Mouse (Mus musculus) bone marrow, adult 2 months (tissue): ENCODE results near the gene Trnp1. TPM values are rescaled to one million over a fixed set of nuclear protein-coding genes. Genes with fewer than 3 reads are reported as not detected.

Source experiments
- H3K27ac ChIP-seq: fragments of 200-500 bp; 2 replicates; pipeline ENCODE4 v1.5.1; 2012; ENCODE audit warnings: low read depth, mild to moderate bottlenecking, control low read depth, inconsistent platforms, low read length; ENCODE audit not compliant: control insufficient read depth, poor library complexity, insufficient read depth
- H3K4me1 ChIP-seq: fragments of 200-500 bp; 2 replicates; pipeline ENCODE4 v1.6.1; 2011; ENCODE audit warnings: low read length; ENCODE audit not compliant: control insufficient read depth, insufficient read depth
- H3K4me3 ChIP-seq: fragments of 200-500 bp; replicated peaks from 2 replicates; pipeline ENCODE3; 2011; ENCODE audit warnings: mild to moderate bottlenecking, low read depth, low read length, control low read depth; ENCODE audit not compliant: control insufficient read depth
- CTCF ChIP-seq: fragments of 200-500 bp; IDR thresholded peaks from 2 replicates; pipeline ENCODE4 v1.5.1; 2011; ENCODE audit warnings: low read length, control low read depth; ENCODE audit not compliant: control insufficient read depth, insufficient read depth
- POLR2A ChIP-seq: fragments of 200-500 bp; IDR thresholded peaks from 2 replicates; pipeline ENCODE4 v1.6.1; 2011; ENCODE audit warnings: low read depth, mild to moderate bottlenecking, control low read depth, low read length, borderline replicate concordance; ENCODE audit not compliant: control insufficient read depth
- whole genome bisulfite sequencing: fragments of 180-500 bp; shearing (Covaris S2); methylation state at CpG from one replicate; pipeline ENCODE4 v1.1.7; 2018; 5-methylcytosine and 5-hydroxymethylcytosine counted together
- polyA plus RNA-seq: library from polyadenylated mRNA; stranded (reverse); fragments of >200 nt; gene quantifications from 2 replicates; pipeline ENCODE4 v1.2.4, GENCODE M21; 2011; ENCODE audit warnings: low replicate concordance; ENCODE audit not compliant: missing spikeins, insufficient read depth, insufficient read length

The Trnp1 gene
- polyA plus RNA-seq, 1 experiment, result 3.9 TPM

DNA sequence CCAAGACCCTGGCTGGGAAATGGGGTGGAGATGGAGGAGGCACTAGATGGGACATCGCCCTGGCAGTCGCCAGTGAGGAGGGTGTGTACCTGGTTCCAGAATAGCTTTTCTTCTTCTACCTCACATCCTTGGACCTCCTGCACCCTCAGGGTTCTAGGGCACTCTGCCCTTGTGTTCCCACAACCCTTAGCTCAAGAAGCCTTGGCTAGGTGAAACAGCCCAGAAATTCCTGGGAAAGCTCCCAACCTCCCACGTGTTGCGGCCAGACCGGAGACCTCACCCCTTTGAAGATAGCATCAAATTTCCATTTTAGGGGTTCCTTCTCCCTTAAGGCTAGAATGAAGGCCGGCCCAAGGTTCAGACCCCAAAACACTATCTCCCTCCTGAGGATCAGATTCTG is 17.6 kb downstream of the Trnp1 start:
- no peak overlapping the region for H3K27ac ChIP-seq
- TF ChIP-seq CTCF (no peak), POLR2A (no peak)

DNA sequence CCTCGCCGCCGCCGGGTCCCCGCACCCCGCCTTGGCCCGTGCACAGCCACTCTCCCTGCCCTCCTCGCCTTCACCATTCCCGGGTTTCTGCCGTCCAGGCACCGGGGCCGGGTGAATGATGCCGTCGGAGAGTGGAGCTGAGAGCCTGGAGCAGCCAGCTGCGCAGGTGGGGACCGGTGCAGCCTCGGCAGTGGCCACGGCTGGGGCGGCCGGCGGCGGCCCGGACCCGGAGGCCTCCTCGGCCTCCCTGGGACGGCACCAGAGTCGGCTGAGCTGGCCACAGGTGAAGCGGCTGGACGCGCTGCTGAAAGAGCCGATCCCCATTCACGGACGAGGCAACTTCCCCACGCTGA is 18.2 kb downstream of the Trnp1 start:
- H3K4me1 ChIP-seq, result no peaks in the 10 kb centered on the region; the same call in 1 of the 2 replicates
- H3K4me3 ChIP-seq, result peak overlapping the region; percentile 35
- TF ChIP-seq POLR2A, result 0 out of 2 replicates have a peak, but pooled peaks have one; percentile 18
- TF ChIP-seq CTCF, result no peak
- no peak overlapping the region for H3K27ac ChIP-seq
- 2% methylated on average over 34 of the region's 34 CpGs for WGBS

More for the DNA sequence above, 17.6 kb downstream of the Trnp1 start:
- Histone ChIP-seq H3K4me1 (no peaks in the 10 kb centered on the region; the same call in 1 of the 2 replicates), H3K4me3 (no peak overlapping the region)
- WGBS, result 61% methylated on average over 6 of the region's 6 CpGs

DNA sequence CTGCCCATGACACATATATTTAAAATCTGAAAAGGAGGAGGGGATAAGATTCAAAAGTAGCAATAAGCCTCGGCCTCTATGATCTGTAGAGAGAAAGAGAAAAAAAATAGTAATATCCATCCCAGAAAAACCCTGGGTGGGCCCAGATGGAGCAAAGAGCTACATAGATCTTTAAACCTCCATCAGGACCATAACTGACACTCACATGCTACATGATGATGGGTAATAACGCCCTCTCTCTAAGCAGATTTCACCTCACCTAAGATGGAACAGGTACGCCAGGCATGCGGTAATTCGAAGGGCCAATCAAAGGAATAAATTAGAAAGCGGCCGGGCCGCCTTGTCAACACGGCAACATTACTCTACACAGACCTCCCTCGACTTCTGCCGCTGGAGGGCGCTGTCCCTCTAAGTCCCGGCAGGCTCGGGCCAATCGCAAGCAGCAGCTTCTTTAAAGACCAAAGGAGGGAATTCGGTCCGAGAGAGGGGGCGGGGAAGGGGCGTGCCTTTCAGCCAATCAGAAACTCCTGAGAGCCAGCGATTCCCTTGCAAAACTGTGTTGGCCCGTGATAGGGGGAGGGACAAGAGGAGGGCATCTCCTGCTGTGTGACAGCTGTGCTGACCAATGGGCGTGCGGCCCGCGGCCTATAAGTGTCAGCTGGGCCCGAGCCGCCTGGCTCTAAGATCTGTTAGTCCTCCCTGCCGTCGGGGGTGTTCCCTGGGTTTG is 18.7 kb downstream of the Trnp1 start, which contains the start of gene Tent5b:
Tent5b (plus strand) TSS at position 675 of the 727 bp plus-strand sequence.
- TF ChIP-seq CTCF, result peak; percentile 72
- 0 out of 2 replicates have a peak, but pooled peaks have one; percentile 23 for TF ChIP-seq POLR2A
- Histone ChIP-seq H3K27ac (no peak within 1 kb of the TSS), H3K4me1 (no peaks in the 10 kb centered on the region; the same call in 1 of the 2 replicates), H3K4me3 (peak within 1 kb of the TSS; percentile 35)
- WGBS, result 5% methylated on average over 29 of the region's 29 CpGs

DNA sequence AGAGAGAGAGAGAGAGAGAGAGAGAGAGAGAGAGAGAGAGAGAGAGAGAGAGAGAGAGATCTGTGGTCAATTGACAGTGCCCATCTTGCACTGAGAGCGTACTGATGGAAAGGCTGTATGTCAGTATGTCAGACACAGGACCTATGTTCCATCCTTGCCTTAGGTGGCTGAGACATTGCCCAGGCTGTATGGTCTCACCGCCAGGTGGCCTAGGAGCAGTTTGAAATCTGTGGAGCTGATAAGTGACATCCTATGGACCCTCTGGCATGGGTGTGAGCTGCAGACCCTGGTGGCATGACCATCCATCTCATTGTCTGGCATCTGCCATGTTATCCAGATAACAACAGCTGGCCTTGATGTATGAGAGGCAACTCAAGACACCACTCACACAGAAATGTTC is 24.5 kb downstream of the Trnp1 start:
- H3K27ac ChIP-seq, result no peak overlapping the region
- WGBS, result 83% methylated on average over 2 of the region's 2 CpGs
- no peak overlapping the region for H3K4me3 ChIP-seq
- TF ChIP-seq CTCF (no peak), POLR2A (no peak)
- H3K4me1 ChIP-seq, result peaks cover 3% of the 10 kb centered on the region; the same call in 1 of the 2 replicates

DNA sequence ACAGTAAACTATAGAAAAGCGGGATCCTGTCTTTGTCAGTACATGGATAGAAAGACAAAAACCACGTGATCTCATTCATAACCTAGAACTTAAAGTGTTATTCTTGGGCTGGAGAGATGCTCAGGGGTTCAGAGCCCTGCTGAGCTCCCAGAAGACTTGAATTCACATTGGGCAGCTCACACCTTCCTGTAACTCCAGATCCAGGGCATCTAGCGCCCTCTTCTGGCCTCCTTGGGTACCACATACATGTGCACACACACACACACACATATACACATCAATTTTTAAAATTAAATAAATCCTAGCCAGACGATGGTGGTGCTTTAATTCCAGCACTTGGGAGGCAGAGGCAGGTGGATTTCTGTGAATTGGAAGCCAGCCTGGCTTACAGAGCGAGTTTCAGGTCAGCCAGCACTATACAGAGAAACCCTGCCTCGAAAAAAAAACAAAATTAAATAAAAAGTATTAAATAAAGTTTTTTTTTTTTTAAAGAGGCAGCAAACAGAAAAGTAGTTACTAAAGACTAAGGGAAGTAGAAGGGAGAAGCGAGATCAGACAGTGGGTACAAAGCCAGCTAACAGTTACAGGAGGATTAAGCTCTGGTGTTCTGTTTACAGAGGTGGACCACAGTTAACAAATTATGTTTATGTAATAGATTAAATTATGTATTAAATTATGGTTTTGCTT is 27.1 kb downstream of the Trnp1 start:
- WGBS, result 71% methylated on average over 7 of the region's 7 CpGs
- TF ChIP-seq POLR2A (no peak), CTCF (no peak)
- H3K27ac ChIP-seq, result no peak overlapping the region
- H3K4me1 ChIP-seq, result peaks cover 3% of the 10 kb centered on the region; the same call in 1 of the 2 replicates
- H3K4me3 ChIP-seq, result no peak overlapping the region

DNA sequence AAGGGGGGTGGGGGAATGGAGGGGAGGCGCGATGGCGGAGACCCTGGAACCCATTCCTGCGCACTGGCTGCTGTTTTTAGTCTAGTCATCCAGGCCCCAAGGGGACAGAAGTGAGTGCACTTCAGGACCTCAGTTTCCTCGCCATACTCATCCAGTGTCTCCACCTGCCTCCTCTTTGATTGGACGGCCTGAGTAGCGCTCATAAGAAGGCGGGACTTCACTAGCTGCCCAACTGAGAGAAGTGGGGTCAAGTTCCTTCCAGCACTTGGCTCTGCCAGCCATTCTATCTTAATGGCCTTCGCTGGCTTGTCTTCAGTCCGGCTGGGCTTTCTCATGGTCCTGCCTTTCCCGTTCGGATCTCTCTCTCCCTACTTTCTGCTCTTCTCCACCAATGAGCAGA is 29.2 kb downstream of the Trnp1 start:
- 44% methylated on average over 12 of the region's 12 CpGs for WGBS
- H3K27ac ChIP-seq, result no peak overlapping the region
- H3K4me3 ChIP-seq, result no peak overlapping the region
- TF ChIP-seq POLR2A (no peak), CTCF (no peak)
- peaks cover 3% of the 10 kb centered on the region; the same call in 1 of the 2 replicates for H3K4me1 ChIP-seq

DNA sequence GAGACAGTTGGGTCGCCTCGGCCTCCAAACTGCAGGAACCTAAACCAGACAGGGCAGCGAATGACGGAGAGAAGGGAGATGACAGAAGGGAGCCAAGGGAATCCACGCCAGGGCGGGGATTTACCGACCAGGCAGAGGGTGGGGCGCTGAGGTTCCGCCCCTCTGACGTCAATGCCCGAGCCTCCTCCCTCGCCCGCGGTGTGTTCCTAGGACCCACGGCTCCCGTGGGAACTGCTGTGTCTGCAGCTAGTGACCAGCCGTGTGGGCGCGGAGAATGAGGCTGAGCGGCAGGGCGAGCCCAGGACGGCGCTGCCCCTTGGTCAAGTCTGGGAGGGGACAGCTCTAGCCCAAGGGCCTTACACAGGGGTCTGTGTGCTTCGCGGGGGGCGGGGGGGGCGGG is 30.3 kb downstream of the Trnp1 start:
- peak overlapping the region; percentile 26 for H3K4me3 ChIP-seq
- no peak overlapping the region for H3K27ac ChIP-seq
- WGBS, result under 1% methylated on average over 27 of the region's 27 CpGs
- TF ChIP-seq POLR2A, result no peak
- no peak for TF ChIP-seq CTCF
- H3K4me1 ChIP-seq, result peaks cover 3% of the 10 kb centered on the region; the same call in 1 of the 2 replicates

DNA sequence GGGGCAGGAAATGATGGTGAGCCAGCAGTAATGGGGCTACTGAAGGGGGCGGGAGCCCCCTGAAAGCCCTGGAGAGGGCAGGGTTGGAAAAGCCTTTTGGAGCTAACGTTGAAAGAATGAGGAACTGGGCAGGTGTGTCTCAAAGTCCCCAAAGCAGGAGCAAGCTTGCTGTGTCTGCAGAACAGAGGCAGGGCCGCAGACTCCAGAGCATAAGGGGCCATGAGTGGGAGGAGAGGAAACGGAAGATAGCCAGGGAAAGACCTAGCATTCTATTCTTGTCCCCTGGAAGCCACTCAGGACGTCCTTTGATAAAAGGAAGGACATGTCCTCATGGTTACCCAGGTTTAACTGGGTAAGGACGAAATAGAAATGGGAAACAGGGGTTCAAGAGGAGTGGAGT is 35.2 kb downstream of the Trnp1 start:
- WGBS, result 33% methylated on average over 6 of the region's 6 CpGs
- TF ChIP-seq POLR2A, result no peak
- TF ChIP-seq CTCF, result no peak
- Histone ChIP-seq H3K27ac (no peak overlapping the region), H3K4me3 (no peak overlapping the region), H3K4me1 (no peaks in the 10 kb centered on the region; the same call in 1 of the 2 replicates)

DNA sequence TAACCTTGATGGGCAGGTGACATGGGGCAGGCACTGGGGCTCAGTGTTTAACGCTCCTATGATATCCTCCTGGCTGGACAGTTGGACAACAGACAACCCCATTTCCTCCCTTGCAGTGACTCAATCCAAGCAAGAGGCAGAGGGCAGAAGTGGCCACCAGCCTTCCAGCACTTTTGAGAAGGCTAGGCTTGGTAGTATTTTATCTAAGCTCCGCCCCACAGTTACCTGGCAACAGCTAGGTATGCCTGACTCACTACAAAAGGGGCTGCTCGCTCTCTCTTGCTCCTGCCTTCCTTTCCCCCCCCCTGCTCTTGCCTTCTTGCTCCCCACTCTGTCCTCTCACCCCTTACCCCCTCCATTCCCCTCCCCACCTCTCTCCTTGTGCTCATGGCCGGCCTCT is 37.0 kb downstream of the Trnp1 start:
- WGBS, result 81% methylated on average over 4 of the region's 4 CpGs
- no peak overlapping the region for H3K27ac ChIP-seq
- no peaks in the 10 kb centered on the region for H3K4me1 ChIP-seq
- H3K4me3 ChIP-seq, result no peak overlapping the region
- TF ChIP-seq POLR2A (no peak), CTCF (no peak)
